Mouse (Mus musculus): ENCODE results near the gene Slc3a1. TPM values are rescaled to one million over a fixed set of nuclear protein-coding genes. Genes with fewer than 3 reads are reported as not detected.

Slc3a1 gene
- polyA plus RNA-seq, 1 experiment from 2014 or later = 121 TPM

DNA sequence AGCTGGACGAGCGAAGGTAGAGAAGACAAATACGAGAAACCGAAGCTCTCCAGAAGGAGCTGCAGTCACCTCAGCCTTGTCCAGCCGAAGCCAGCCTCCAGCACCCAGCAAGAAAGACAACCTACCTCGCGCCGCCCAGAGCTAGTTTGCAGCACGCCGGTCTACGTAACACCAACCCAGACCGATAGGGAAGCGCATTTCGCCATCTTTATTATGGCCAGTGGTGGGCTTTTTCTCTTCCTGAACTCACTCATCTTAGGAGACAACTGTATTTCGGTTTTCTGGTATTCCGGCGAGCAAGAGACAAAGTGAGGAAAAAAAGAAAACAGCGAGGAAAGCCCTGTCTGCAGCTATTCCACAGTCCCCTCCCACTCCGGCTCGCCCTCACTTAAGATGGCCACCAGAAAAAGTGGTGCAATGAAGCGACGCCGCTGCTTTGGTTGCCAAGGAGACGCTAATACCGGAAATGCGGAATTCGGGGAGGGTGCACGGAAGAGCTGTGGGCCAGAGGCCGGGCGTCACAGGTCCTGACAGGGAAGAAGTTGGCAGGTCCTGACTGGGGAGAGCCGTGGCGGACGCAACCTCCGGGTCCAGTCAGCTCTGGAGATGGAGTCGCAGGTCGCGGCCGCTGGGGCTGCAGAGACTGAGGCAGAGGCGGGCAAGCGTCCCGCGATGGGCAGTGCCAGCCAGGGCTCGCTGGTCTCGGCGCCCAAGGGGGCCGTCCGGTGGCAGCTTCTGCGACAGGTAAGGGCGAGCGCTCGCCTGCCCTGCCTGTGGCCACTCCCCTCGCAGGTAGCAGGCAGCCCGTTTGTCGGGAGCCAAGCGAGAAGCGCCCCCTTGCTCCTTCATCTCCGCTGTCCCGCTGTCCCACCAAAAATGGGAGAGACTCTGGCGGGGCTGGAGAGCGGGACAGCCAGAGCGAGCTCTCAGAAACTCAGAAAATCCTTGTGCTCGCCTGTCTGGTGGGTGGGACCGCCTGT is 62.2 kb downstream of the Slc3a1 start, which contains the start of the genes Prepl and Camkmt:
Prepl (minus strand) TSS at position 122 of the 980 bp plus-strand sequence.
Camkmt (plus strand) TSS at position 433 of the 980 bp plus-strand sequence.
- Histone ChIP-seq H3K9ac (ENCODE audit: low read depth, low read length) (peak within 1 kb of the TSS; percentile 52), H3K27ac (ENCODE audit: low read depth, low read length) (peak within 1 kb of the TSS; percentile 42), H3K36me3 (ENCODE audit: control insufficient read depth, insufficient read depth) (no peaks in the 10 kb centered on the region), H3K27me3 (replicated peaks; ENCODE audit: control insufficient read depth, insufficient read depth, low read length) (no peaks in the 10 kb centered on the region), H3K4me2 (replicated peaks; ENCODE audit: low read depth) (peak within 1 kb of the TSS; percentile 91), H3K9me3 (ENCODE audit: control insufficient read depth) (no peaks in the 10 kb centered on the region), H3K4me1 (replicated peaks; ENCODE audit: control insufficient read depth, insufficient read depth, low read length) (peaks cover 3% of the 10 kb centered on the region; the same call in 1 of the 2 replicates), H3K4me3 (ENCODE audit: low read depth, low read length) (peak within 1 kb of the TSS; percentile 76)
- peak; percentile 99 for ATAC-seq
- peak; percentile 48 for TF ChIP-seq CTCF (IDR thresholded peaks at IDR 0.05; ENCODE audit: low read depth)
- under 1% methylated on average over 63 of the region's 63 CpGs for WGBS

DNA sequence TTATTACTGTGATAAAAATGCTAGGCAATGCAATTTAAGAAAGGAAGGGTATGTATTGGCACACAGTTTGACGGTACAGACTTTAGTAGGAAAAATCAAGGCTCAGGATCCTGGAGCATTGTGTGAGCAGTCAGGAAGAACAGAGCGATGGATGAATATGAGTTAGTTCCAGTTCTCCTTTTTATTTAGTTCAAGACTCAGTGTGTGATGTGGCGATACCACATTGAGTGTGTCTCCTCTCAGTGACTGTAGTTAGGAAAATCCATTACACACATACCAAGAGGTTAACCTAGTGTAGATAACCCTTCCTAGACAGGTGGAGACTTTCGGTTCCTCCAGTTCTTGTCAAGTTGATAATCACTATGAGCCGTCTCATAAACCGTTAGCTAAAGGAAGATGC is 63.6 kb downstream of the Slc3a1 start:
- no peak overlapping the region for H3K4me3 ChIP-seq (ENCODE audit: low read depth, low read length)
- WGBS = 81% methylated on average over 6 of the region's 6 CpGs
- H3K9me3 ChIP-seq (ENCODE audit: control insufficient read depth) = no peaks in the 10 kb centered on the region
- no peak for ATAC-seq
- H3K27me3 ChIP-seq (replicated peaks; ENCODE audit: control insufficient read depth, insufficient read depth, low read length) = no peaks in the 10 kb centered on the region
- H3K4me2 ChIP-seq (replicated peaks; ENCODE audit: low read depth) = peak overlapping the region; percentile 91
- H3K36me3 ChIP-seq (ENCODE audit: control insufficient read depth, insufficient read depth) = no peaks in the 10 kb centered on the region
- H3K27ac ChIP-seq (ENCODE audit: low read depth, low read length) = no peak overlapping the region
- H3K4me1 ChIP-seq (replicated peaks; ENCODE audit: control insufficient read depth, insufficient read depth, low read length) = peaks cover 3% of the 10 kb centered on the region; the same call in 1 of the 2 replicates
- TF ChIP-seq CTCF (IDR thresholded peaks at IDR 0.05; ENCODE audit: low read depth) = no peak
- H3K9ac ChIP-seq (ENCODE audit: low read depth, low read length) = no peak overlapping the region

DNA sequence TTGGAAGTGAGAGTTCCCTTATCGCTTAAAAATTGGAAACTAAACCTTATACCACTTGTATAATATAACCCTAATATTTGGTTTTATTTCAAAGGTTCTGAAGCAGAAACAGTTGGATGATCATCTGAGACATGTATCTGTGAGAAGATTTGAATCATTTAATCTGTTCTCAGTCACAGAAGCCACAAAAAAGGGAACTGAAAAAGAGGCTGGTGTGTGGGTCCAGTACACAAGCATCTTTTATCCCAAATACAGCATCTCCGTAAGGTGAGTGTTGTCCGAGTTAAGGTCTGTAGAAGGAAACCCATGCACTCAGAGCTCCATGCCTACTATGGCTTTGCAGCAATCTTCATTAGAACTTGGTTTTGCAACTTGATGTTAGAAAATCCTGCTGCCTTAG is 68.2 kb downstream of the Slc3a1 start:
- H3K36me3 ChIP-seq (ENCODE audit: control insufficient read depth, insufficient read depth) = peaks cover 15% of the 10 kb centered on the region
- TF ChIP-seq CTCF (IDR thresholded peaks at IDR 0.05; ENCODE audit: low read depth) = no peak
- no peak overlapping the region for H3K4me2 ChIP-seq (replicated peaks; ENCODE audit: low read depth)
- no peak overlapping the region for H3K27ac ChIP-seq (ENCODE audit: low read depth, low read length)
- no peaks in the 10 kb centered on the region for H3K27me3 ChIP-seq (replicated peaks; ENCODE audit: control insufficient read depth, insufficient read depth, low read length)
- no peaks in the 10 kb centered on the region for H3K4me1 ChIP-seq (replicated peaks; ENCODE audit: control insufficient read depth, insufficient read depth, low read length)
- ATAC-seq = no peak
- no peaks in the 10 kb centered on the region for H3K9me3 ChIP-seq (ENCODE audit: control insufficient read depth)
- WGBS = 96% methylated on average over 3 of the region's 3 CpGs
- H3K4me3 ChIP-seq (ENCODE audit: low read depth, low read length) = no peak overlapping the region
- no peak overlapping the region for H3K9ac ChIP-seq (ENCODE audit: low read depth, low read length)

DNA sequence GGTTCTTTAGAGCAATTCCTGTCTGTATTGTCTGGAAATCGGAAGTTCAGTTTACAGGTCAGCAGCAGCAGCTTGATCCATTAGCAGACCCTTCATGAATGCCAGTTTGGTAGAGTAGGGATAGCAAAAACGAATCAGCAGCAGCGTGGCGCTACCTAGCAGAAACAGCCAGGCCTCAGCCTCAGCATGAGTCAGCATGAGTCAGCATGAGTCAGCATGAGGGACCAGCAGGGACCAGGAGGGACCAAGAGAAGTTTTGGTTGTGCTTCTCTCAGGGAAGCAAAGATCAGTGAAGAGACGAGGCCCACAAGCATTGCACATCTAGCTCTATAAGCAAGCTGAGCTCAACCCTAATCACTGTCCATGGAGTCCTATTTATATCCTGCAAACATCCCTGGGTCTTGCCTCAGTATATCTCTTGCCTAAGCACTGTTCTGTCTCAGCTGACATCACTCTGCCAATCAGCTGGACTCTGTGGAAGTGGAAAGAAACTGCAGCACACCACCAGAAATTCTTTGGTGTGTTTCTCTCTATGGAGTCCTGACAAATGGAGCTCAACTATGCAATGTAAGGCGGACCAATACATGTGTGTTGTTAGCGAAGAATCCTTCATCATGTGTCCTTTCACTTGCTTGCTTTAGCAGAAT is 70.6 kb downstream of the Slc3a1 start:
- Histone ChIP-seq H3K27me3 (replicated peaks; ENCODE audit: control insufficient read depth, insufficient read depth, low read length) (no peaks in the 10 kb centered on the region), H3K4me1 (replicated peaks; ENCODE audit: control insufficient read depth, insufficient read depth, low read length) (no peaks in the 10 kb centered on the region)

DNA sequence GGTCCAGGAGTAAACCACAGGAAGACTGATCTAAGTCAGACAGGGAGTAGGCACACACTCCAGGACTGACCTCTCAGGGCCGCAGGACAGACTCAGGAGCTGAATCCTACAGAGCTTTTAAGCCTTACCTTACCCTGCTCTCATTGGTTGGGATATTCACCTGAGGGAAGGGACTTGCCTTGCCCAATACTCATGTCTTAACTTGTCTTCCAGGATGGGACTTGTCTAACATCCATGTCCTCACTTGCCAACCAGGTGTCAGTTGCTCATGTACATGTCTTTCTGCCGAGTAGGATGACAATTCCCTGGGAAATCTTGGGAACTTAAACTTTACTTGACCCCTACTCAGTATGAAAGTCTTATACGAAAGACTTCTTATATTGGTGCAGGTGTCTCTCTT is 72.1 kb downstream of the Slc3a1 start:
- H3K27ac ChIP-seq (ENCODE audit: low read depth, low read length) = no peak overlapping the region
- no peak overlapping the region for H3K9ac ChIP-seq (ENCODE audit: low read depth, low read length)
- H3K4me3 ChIP-seq (ENCODE audit: low read depth, low read length) = no peak overlapping the region
- no peak for ATAC-seq
- no peak overlapping the region for H3K4me2 ChIP-seq (replicated peaks; ENCODE audit: low read depth)
- no peak for TF ChIP-seq CTCF (IDR thresholded peaks at IDR 0.05; ENCODE audit: low read depth)
- peaks cover 15% of the 10 kb centered on the region for H3K36me3 ChIP-seq (ENCODE audit: control insufficient read depth, insufficient read depth)
- H3K4me1 ChIP-seq (replicated peaks; ENCODE audit: control insufficient read depth, insufficient read depth, low read length) = no peaks in the 10 kb centered on the region
- no peaks in the 10 kb centered on the region for H3K9me3 ChIP-seq (ENCODE audit: control insufficient read depth)
- WGBS = 70% methylated on average over 3 of the region's 3 CpGs
- H3K27me3 ChIP-seq (replicated peaks; ENCODE audit: control insufficient read depth, insufficient read depth, low read length) = no peaks in the 10 kb centered on the region

More for the DNA sequence above, 70.6 kb downstream of the Slc3a1 start:
- 95% methylated on average over 7 of the region's 7 CpGs for WGBS
- Histone ChIP-seq H3K36me3 (ENCODE audit: control insufficient read depth, insufficient read depth) (peaks cover 15% of the 10 kb centered on the region), H3K4me3 (ENCODE audit: low read depth, low read length) (no peak overlapping the region), H3K27ac (ENCODE audit: low read depth, low read length) (no peak overlapping the region), H3K4me2 (replicated peaks; ENCODE audit: low read depth) (no peak overlapping the region), H3K9ac (ENCODE audit: low read depth, low read length) (no peak overlapping the region), H3K9me3 (ENCODE audit: control insufficient read depth) (no peaks in the 10 kb centered on the region)
- no peak for ATAC-seq
- TF ChIP-seq CTCF (IDR thresholded peaks at IDR 0.05; ENCODE audit: low read depth) = no peak

DNA sequence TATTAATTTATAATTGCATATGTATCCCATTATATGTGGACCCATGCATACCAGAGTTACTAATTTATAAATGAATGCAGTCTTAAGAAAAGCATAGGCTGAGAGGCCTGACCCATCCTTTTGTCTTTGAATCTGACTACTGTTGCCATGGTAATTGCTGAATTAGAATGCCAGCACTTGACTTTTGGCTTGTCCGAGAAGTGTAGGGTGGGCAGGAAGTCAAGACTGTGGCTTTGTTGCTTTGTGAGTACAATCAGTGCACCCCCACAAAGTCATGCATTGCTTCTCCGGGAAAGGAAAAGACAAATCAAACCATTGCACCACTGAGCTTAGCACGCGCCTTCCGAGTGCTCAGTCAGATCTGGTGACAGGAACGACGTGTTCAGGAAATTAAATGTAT is 73.6 kb downstream of the Slc3a1 start:
- Histone ChIP-seq H3K27ac (ENCODE audit: low read depth, low read length) (no peak overlapping the region), H3K27me3 (replicated peaks; ENCODE audit: control insufficient read depth, insufficient read depth, low read length) (no peaks in the 10 kb centered on the region), H3K4me1 (replicated peaks; ENCODE audit: control insufficient read depth, insufficient read depth, low read length) (no peaks in the 10 kb centered on the region), H3K9me3 (ENCODE audit: control insufficient read depth) (no peaks in the 10 kb centered on the region), H3K36me3 (ENCODE audit: control insufficient read depth, insufficient read depth) (peaks cover 15% of the 10 kb centered on the region), H3K4me3 (ENCODE audit: low read depth, low read length) (no peak overlapping the region), H3K4me2 (replicated peaks; ENCODE audit: low read depth) (no peak overlapping the region), H3K9ac (ENCODE audit: low read depth, low read length) (no peak overlapping the region)
- TF ChIP-seq CTCF (IDR thresholded peaks at IDR 0.05; ENCODE audit: low read depth) = no peak
- 89% methylated on average over 7 of the region's 7 CpGs for WGBS
- ATAC-seq = no peak
